Mouse (Mus musculus) B cell, adult 2 months (primary cell): ENCODE measurements around the gene Osbpl3.
"Not testable (repeated sequence)": the region's sequence is repeated elsewhere in the genome, so short reads cannot be mapped to it uniquely, and the experiment has no call there.

ENCODE experiments used
- DNase-seq, 2 experiments: peaks; one replicate each; pipeline ENCODE4 v3.0.0; 2022

Gene Osbpl3

DNA sequence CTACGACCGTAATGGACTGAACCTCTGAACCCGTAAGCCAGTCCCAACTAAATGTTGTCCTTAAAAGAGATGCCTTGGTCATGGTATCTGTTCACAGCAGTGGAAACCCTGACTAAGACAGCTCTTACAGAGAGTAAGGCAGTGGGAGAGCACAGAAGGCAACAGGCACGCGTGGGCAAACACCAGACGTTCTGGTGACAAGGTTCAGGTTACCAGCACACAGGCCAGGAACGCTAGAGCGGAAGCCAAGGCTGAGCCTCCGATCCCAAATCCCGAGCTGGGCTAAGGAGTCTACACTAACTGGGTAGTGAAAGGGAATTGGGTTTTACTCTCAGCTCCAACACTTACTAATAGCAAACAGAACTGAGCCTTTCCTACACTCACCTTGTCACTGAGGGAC lies 3.8 kb downstream of the Osbpl3 start:
- no peak for DNase-seq

DNA sequence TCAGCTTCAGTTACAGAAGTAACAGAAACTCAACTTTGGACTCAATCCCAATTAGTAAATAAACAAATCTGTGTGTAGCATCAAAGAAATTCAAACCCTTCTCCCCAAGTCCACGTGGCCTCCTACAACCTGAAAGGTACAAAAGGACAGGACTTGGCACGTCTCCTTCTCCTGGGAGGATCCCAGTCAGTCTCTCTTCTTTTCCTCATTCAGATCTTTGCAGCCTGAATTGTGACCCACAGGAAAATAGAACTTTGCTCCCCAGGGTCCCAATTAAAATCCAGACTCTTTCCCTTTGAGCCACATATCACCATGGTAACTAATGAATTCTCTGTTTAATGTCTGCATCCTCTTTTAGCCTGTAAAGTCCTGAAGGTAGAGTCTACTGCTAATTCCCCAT lies 10.4 kb downstream of the Osbpl3 start:
- no peak for DNase-seq

DNA sequence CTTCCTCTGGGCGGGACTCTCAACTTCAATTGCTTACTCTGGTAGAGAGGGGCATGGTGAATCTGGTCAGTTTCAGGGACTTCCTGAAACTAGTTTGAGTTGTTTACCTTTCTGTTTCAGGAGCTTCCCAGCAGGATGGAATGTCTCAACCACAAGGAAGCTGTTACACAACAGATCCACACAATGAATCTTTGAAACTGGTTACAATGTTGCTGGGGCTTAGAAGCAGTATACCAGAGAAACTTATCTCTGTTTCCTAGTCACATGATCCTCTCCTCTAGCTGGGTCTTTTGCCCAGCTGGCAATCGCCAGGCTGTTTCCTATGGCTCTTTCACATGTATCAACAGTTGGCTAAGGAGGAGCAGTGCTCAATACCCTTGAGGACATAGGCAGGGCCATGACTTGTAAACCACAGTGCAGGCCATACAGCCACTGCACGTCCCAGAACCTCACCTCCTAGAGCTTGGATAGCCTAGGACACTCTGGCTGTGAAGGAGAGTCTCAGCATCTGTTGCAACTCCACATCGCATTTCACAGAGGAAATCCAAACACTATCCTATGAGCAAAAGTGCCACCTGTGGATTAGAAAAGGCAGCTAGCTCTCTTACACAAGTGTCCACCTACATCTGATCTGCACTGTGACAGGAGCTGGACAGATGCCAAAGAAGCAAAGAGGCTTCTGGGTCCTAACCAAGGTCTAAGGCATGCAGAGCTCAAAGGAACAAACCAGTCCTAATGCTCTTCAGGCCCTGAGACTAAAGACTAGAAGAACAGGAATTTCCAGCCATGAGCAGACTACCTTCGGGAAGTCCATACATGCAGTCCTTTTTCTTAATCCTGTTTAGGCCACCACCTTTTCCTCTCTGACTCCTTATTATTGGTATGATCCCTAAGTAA lies 14.8 kb downstream of the Osbpl3 start:
- DNase-seq: no peak

DNA sequence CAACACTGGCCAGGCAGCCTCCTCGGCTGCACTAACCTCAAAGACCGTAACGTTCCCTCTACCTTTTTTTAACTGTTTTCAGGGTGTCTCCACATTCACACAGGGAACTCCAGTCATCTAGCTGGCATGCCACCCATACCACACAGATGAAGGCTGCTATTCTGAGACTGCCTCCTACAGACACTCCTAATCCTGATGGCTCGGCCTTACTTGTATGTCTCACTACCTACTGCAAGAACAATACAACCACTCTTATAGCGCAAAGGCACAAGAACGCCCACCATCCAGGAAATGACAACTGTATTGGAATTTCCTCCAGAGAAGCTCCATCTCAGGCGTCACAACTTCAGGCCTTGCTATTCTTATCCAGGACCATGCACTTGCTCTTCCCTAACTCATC lies 15.8 kb downstream of the Osbpl3 start:
- no peak for DNase-seq

DNA sequence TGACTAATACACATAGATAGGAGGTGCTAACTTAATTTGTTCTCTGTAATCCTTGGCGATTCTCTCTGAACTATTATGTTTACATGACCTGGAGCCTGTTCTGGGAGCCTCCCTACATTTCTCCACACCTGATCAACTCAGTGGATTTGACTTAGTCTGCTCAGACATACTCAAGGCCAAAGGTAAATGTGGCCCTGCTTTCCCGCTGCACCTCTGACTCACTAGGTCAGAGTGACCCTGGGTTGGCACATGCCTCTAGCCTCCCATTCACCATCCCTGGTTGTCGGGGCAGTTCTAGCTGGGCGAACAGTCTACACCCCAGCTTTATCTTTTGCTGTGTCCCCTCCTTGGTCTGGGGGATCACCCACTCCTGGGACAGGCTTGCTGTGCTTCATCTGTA lies 17.1 kb downstream of the Osbpl3 start:
- not testable (repeated sequence) for DNase-seq

DNA sequence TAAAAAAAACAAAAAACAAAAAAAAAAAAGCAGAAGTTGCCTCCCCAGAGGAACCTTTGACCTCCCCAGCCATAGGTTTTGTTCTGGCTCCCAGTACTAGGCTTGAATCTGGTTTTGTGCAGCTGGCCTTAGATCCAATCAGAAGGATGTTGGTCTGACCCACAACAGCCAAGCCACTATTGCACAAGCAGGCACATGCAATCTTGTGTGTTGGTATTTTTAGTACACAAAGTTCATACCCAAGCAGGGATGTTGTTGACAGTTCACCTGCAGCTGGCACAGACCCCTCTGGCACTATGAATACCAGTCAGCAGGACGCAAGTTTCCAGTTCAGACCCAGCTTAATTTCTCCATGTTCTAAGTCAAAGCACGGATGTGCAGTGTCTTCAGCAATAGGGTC lies 18.2 kb downstream of the Osbpl3 start:
- DNase-seq: no peak

DNA sequence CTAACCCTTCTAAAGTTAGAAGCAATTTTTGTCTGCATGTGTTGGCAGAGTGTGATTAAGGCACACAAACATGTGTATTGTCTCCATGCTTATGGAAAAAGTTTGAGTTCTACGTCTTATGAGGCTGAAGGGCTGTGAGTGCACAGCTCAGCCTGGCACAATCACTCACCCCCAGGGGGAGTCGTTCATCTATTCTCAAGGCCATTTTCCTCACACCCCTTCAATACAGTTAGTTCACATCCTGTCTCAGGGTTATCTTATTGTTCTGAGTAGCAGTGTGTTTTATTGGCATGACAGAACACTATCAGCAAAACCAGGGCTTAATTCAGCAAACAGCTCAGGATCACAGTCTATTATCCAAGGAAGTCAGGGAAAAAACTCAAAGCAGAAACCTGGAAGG lies 19.3 kb downstream of the Osbpl3 start:
- DNase-seq: no peak

DNA sequence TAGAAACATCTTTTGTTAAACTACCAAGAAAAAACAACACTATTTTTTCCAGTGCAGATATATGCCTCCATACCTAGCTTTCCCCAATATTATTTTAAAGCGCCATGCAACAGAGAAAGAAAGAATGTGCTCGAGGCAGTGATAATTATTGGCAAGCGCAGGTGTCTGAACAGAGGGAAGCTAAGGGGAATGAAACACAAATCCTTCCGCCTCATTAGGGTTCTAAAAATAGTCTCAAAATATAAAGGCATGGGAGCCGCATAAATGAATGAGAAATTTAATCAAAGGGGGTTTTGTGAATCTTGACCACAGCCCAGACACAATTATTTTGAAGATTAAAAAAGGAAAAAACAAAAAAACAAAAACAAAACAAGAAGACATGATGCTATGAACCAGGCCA lies 23.5 kb downstream of the Osbpl3 start:
- DNase-seq: no peak

DNA sequence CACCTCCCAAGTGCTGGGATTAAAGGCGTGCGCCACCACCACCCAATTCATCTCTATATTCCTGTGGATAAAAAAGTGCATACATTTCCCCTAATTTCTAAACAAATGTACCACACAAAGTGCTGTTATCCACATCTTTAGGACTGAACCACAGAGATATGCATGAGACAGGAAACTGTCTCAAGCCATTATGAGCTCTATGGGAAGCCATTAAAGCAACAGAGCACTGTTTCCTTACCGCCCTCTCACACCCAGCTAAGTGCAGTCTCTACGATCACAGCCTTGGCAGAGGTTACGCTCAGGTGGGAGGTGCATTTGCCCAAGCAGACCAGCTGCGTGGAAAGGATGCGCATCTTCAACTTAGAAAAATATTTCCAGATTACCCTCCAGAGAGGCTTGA lies 26.7 kb downstream of the Osbpl3 start:
- DNase-seq: no peak

DNA sequence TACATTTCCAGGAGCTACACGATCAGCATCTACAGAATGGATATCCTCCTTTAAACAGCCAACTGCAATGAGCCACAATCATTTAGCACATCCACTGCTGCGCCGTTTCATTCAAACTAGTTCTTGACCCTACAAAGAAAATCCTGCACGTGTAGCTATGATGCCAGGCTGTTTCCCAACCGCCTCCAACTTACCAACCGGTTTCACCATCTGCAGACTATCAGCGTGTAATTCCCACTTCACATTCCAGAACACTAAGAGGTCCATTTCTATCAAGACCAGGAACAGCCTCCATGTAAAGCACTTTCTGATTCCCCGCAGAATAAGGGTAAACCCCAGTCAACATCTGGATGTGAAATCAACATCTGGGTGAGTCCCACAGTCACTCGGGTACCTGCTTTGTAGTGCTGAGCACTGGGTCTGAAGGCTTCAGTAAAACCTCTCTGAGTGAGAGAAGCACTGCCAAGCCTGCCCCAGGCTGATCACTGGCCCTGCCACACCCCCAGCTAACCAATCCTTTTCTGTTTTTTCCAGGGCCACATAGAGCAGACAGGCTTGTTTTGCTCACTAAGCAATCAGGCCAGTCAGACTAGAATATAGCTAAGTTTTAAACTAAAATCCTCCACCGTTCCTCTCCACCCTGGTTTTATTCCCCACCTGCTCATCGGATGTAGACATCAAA lies 28.8 kb downstream of the Osbpl3 start:
- DNase-seq: no peak

DNA sequence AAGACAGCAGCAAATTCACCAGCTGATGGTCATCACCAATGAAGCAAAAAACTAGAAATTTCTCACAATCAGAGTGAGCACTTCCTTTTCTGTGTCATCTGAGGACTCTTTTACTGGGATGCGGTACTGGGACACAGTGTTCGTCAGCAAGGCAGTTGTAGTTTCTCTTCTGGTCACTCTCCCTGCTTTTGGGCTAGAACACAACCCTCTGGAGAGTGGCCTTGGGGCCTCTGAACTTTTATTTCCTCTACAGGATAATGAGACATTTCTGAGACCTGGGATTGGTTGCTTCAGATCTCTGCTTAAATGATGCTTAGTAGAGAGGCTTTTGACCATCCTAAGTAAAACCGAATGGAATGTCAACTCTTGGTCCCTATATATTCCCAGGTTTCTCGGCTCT lies 29.4 kb downstream of the Osbpl3 start:
- DNase-seq: no peak

DNA sequence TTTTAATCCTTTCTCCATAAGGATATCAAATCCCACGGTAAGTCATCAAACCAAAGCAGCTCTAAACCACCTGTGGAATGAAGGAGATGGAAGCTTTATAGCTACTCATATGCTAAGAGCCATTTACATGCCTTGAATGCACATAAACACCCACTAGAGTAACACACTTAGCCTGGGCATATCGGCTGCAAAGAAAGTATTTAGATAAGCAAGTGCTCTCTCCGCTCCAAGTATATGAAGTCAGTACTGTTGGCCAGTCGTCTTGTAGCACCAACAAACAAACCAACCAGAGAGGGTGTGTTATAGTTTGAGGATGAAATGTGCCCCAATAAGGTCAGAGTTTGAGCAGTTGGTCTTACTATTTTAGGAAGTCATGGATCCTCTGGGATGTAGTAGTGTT lies 31.7 kb downstream of the Osbpl3 start:
- DNase-seq: no peak

DNA sequence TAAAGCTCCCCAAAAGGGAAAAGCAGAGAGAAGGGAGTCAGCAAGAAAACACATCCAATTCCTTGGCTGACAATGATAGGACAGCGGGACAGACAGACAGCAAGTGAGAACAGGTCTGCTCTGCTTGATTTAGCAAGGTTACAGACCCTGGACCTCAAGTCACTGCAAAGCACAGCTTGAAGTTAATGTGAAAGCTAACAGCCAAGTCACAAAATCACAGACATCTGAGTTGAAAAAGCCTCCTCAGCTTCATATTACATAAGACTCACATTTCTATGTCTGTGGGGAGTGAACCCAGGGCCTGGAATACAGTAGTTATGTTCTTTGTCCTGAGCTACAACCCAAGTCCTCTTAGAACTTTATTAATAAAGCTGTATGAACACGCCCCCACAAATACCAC lies 35.6 kb downstream of the Osbpl3 start:
- DNase-seq: no peak

DNA sequence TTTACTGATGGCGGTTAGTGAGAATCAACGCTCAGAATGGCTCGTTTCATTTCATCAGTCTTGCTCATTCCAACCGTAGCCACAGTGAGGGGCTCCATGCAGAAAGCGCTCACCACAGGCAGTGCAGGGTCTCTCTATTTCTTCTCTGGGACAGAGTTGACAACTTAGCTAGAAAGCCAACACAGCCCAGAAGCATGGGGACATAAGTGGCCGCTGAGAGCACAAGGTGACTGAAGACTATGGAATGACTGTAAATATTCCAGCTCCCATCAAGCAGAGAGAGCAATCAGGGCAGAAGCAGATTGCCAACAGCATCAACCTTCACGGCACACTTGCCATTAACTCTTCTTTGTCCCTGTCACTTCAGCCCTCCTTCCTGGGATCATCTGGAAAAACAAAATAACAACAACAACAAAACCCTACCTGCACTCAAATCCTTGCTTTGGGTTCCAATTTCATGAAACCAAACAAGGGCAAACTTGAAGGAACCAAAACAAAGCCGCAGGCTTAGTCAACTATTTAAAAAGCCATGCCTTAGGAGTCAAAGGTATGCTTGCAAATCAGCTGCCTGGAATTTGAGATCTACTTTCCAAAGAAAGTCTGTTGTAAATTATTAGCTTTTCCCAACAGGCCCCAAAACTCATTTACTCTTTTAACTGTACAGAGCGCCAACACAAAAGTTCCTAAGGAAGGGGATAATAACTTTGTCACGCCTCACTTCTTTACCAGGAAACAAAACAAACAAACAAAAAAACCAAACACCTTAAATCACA lies 36.3 kb downstream of the Osbpl3 start:
- DNase-seq: no peak

DNA sequence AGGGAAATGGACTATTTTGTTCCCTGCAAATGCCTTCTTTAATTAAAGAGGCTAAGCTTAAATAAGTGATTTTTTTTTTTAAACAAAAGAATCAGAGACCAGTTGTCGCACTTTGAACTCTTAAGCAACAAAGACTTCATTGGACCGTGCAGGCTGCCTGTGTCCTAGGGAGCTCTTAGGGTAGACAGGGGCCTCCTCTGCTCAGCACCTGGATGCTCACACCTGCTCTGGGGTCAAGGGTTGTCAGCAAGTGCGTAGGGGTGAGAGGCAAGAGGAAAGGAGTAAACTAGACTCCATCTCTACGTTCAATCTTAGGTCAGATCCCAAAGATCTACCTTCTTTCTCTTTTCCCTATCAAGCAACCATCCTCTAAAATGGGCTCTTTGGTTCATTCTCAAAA lies 37.0 kb downstream of the Osbpl3 start:
- no peak for DNase-seq

DNA sequence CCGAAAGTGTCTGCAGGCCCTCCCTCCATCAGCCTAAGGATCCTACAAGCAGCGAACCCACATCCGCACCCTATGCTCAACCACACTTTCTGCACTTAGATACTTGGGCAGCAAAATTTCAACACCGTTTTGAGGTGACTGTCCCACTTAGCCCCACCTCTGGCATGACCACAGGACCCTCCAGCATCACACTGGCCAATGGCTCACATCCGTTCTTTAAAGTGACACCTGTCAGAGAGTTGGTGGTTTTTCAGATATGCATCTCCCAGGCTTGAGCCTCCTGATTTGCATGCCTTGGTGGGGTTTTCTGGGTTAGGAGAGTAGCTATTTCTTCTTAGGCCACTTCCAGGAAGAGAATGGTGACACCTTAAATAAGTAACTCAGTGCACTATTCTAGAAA lies 39.1 kb downstream of the Osbpl3 start:
- no peak for DNase-seq

DNA sequence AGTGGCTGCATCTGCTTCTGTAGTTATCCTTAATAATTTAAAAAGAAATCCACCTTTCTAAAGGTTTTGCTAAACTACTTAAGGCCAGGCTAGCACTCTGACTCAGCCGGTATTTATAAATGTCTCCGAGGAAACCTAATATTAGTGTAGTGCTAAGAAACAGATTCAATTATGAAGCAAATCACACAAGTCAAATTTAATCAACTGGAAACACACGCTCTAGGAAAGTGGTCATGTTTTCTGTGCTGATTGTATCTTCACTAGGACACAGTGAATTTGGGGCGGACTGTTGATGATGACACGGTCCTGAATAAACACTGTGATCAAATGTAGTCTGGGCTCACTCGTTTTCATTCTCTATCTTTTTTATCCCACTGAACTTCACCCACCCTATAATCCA lies 40.6 kb downstream of the Osbpl3 start:
- DNase-seq: no peak

DNA sequence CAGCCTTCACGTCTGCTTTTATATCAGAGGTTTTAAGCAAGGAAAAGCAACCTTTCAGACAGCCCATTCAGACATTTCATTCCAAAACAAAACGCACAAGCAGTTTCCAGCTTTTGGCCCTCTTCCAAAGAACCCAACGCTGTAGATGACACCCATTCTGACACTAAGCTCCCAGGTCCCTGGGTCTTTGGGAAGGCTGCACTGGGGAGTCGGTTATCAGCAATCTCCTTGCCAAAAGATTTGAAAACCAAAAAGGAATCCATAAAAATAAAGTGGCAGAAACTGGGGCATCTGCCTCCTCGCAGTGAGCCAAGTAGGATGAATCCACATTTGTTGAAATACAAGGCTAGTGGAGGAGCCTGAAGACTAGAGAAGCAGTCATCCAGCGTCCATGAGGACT lies 41.5 kb downstream of the Osbpl3 start:
- no peak for DNase-seq

DNA sequence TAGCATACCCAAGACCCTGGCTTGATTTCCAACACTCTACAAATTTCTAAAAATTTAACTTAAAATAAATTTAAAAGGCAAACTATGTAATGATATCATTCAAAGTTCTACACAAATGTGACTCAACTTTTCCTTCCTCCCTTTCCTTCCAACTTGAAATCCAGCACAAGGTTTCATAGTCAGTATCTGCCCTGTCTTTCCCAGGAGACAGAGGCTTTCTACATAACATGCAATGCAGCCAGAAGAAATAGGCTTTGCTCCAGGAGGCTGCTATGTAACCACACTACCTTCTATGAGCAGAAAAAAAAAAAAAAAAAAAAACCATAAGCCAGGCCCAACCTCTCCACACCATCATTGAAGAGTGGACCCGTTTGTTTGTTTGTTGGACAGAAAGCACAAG lies 42.6 kb downstream of the Osbpl3 start:
- DNase-seq: no peak

DNA sequence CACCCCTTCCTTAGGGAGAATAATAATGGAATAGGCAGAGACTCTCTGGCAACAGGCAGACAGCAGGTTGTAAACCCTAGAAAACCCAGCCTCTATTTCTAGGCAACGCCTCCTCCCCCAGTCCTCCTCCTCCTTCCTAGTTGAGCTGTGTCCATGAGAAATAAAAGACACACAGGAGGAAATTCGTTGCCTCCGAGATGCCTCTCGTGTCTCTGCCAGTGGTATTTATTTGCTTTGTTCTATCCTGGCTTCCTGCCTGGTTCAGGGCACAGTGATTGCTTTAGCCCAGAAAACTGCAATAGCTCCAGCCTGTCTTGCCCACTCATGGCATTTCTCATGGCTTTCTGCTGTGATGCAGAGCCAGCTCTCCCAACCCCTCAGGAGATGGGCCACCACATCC lies 43.8 kb downstream of the Osbpl3 start:
- DNase-seq: no peak

DNA sequence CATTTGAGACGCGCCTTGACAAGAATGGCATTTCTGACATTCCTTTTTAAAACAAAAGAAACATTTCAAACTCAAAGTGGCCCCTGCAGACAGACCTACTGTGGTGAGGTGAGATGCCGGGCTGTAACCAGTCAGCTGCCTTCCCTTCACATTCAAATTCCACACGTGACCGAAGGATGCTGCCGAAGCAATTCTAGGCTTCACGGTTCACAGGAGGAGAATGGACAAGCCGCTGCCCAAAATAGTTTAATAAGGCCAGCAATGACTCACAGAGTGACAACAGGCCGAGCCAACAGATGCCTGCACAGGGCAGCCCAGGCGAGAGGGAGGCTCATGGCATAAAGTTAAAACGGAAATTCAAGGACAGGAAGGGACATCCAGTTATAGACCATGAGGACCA lies 51.3 kb downstream of the Osbpl3 start:
- no peak for DNase-seq

DNA sequence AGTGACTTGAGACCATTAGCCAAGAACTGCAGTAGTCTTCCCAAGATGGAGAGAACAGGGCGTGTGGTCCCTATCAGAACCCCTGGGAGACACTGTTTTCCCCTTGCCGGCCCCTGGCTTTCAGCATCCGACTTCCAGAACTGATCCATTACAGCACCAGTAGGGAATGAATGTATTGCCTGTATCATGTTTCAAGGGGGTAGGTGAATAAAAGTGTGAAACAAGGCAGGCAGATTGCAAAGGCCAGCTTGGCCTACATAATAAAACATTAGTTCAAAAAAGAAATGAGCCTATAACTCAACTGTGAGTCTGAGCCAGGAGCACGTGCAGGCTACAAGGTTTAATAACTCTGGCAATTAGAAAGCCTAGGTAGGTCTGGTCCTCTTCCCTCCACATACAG lies 52.5 kb downstream of the Osbpl3 start:
- DNase-seq: no peak

DNA sequence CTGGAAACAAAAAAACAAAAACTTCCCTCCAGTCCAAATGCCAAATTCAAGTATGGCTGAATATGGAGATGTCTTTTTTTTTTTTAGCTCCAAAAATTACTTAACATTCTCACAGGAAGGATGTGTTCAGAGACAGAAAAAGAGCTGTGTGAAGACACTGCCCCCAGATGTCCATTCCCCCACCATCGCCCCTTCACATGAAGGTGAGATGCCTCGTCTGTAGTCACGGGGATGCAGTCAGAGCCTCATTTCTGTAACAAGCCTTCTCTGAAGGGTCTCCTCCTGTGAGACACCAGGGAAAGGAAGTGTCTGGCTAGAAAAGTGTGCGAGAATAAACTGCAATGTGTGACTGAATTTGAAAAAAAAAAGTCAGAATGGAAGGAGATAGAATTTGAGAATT lies 53.1 kb downstream of the Osbpl3 start:
- no peak for DNase-seq

DNA sequence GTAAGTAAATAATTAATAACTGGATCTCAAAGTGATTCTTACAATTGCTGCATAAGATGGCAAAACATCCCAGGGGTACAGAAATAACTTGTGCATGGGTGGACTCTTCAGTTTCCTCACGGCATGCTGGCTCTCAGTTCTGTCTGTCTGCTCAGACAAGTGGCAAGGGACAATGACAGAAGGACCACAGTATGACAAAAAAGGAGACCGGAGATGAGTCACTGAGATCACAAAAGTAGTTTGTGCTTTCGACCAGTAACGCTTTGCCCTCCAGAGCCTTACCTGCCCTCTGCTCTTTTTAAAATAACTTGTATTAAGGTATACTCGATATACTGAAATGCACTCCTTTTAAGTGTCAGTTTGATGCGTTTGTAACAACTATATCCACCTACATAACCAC lies 55.8 kb downstream of the Osbpl3 start:
- no peak for DNase-seq
